Mouse (Mus musculus): ENCODE measurements around the gene Cntrob. TPM values are rescaled to one million over a fixed set of nuclear protein-coding genes. Genes with fewer than 3 reads are reported as not detected.

The Cntrob gene
- total RNA-seq, 2 experiments from 2014 or later = 2.5 to 3.2 TPM

GRCm38 (mm10) chr11:69357690-69358089, 34.1 kb upstream of the Cntrob start:
- intact Hi-C loops (cut with DNase I; ENCODE audit: low total_unique reads) = no loop called here
- DNase-seq = peak; percentile 49

- intact Hi-C loops (cut with DNase I; ENCODE audit: low total_unique reads) = no loop called here
- no peak for DNase-seq
These were observed 33.0 kb upstream of the Cntrob start for GRCm38 (mm10) chr11:69356544-69356943.

DNA sequence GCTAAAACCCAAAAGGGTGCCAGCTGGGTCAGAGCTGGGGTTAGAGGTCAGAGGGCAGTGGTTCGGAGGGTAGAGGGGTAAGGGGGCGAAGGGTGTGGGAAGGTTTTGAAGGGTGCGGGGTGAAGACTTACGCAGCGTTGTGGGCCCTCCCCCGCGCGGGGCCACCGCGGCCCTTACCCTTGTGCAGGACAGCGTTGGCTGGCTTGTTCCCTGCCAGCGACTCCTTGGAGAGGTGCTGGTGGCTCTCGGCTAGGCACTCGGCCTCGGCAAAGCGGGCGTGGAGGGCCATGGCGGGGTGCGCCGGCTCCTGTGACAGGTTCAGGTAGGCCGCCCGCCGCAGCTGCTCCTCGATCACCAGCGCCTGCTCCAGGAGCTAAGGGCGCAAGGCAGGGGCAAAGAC, 22.9 kb upstream of the Cntrob start:
- intact Hi-C loops (cut with DNase I; ENCODE audit: low total_unique reads) = no loop called here
- DNase-seq = no peak

- DNase-seq = peak; percentile 64
- intact Hi-C loops (cut with DNase I; ENCODE audit: low total_unique reads) = no loop called here
These were observed 16.9 kb upstream of the Cntrob start, which contains the start of gene Rnf227 for GRCm38 (mm10) chr11:69340161-69341131. Gene Rnf227 (plus strand): TSS chr11:69340461.

DNA sequence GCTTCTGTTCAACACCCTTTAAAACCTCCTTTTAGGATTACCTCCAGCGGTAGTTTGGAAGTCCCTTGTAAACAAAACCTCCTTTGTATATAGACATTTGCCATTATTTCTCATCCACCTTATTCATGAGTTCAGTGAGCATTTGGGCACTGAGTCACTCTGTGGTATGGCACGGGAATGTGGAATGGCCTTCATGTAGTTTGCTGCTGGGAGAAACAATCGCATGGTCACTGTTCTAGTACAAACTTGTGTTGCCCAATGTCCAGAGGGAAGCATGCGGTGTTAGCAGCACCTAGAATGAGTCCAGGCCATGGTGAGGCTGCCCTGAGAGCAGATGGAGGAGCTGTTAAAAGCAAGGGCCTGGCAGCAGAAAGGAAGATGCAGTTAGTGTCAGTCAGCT, 11.2 kb upstream of the Cntrob start:
- intact Hi-C loops (cut with DNase I; ENCODE audit: low total_unique reads) = loop anchor here (5.0 kb wide), 2 partner anchors 38 to 53 kb away; no protein-coding TSS in a partner anchor
- DNase-seq = no peak

GRCm38 (mm10) chr11:69333922-69334321, 10.3 kb upstream of the Cntrob start:
- no peak for DNase-seq
- intact Hi-C loops (cut with DNase I; ENCODE audit: low total_unique reads) = loop anchor here (5.0 kb wide), 1 partner anchor 53 kb away; no protein-coding TSS in a partner anchor

- DNase-seq = no peak
- intact Hi-C loops (cut with DNase I; ENCODE audit: low total_unique reads) = loop anchor here (5.0 kb wide), 1 partner anchor 55 kb away; no protein-coding TSS in a partner anchor
These were observed 9.2 kb upstream of the Cntrob start for GRCm38 (mm10) chr11:69332713-69333253.

- intact Hi-C loops (cut with DNase I; ENCODE audit: low total_unique reads) = loop anchor here (5.0 kb wide), 1 partner anchor 55 kb away; no protein-coding TSS in a partner anchor
These were observed 8.4 kb upstream of the Cntrob start for GRCm38 (mm10) chr11:69331929-69332405.

GRCm38 (mm10) chr11:69331152-69331551, 7.6 kb upstream of the Cntrob start:
- no peak for DNase-seq
- intact Hi-C loops (cut with DNase I; ENCODE audit: low total_unique reads) = loop anchor here (5.0 kb wide), 1 partner anchor 56 kb away; no protein-coding TSS in a partner anchor

More at GRCm38 (mm10) chr11:69331929-69332405, 8.4 kb upstream of the Cntrob start:
- peak; percentile 78 for DNase-seq

GRCm38 (mm10) chr11:69328517-69328916, 4.9 kb upstream of the Cntrob start:
- intact Hi-C loops (cut with DNase I; ENCODE audit: low total_unique reads) = no loop called here
- DNase-seq = no peak

DNA sequence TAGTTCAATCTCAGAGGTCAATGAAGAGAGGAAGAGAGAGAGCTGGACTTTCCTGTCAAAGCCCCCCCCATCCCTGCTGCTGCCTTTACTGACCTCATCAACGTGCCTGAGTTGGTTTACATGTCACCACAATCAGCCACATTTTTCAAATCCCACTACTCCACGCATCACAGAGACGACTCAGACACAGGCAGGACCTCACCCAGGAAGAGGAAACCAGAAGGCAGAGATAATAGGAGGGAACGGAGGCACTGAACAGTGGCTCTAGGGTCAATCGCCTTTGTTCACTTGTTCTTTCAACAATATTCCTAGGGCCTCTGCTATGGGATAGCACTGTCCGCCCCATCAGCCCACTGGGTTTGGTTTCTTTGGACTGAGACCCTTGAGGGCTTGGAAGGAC, 4.1 kb upstream of the Cntrob start:
- intact Hi-C loops (cut with DNase I; ENCODE audit: low total_unique reads) = no loop called here
- no peak for DNase-seq

GRCm38 (mm10) chr11:69327157-69327442, 3.5 kb upstream of the Cntrob start:
- intact Hi-C loops (cut with DNase I; ENCODE audit: low total_unique reads) = no loop called here
- no peak for DNase-seq

- peak; percentile 34 for DNase-seq
- intact Hi-C loops (cut with DNase I; ENCODE audit: low total_unique reads) = no loop called here
These were observed 3.0 kb upstream of the Cntrob start for GRCm38 (mm10) chr11:69326408-69327156.

DNA sequence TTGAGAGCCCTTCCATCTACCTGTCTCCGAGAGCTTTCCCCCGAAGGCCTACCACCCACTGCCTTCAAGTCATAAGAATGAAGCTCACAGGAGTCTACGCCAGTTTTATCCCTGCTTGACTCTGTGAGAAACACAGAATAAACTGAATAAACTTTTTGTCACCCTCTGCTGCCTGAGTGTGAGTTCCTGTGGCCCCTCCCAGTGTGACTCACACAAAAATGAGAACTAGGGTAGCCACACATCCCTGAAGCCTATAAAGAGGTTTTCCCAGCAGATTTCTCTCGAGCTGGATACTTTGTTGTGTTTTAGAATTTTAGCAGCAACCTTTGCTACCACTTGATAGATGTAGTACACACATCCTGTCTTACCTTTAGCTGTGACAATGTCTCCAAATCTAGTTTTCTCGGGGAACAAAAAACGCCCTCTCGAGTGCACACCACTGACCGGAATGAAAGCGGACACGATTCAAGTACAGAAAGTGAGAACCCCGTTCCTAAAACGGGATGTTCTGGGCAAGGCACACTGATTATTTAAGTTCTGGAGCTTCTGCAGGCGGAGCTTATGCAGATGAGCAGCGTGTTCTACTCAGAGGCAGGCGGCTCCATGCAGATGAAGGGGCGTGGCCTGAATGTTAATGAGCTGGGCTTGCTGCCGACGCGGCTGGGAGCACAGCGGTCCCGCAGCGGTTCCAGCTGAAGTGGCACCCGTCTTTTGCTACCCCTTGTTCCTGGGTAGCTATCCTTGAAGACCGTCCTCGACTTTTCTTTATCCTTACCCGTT, 2.2 kb upstream of the Cntrob start, which contains the start of gene Kcnab3:
Gene Kcnab3, plus strand, starts transcription at position 631 of the 780 bp plus-strand sequence.
- peak; percentile 84 for DNase-seq
- intact Hi-C loops (cut with DNase I; ENCODE audit: low total_unique reads) = no loop called here

DNA sequence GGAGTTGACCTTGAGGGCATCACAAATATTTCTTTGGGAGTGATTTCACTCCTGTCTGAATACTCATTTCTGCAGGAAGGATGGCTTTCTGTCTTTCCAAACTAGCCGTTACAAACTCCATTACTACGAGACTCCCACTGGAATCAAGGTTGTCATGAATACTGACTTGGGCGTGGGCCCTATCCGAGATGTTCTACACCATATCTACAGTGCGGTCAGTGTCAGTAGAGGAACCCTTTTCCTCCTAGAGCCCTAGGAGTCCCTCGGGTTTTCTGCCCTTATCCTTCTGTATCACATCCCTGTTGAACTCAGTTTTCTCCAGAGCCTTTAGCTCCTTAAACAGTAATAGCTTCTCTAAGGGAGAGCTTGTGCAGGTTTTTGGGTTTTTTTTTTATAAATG, 1.2 kb upstream of the Cntrob start:
- no peak for DNase-seq
- intact Hi-C loops (cut with DNase I; ENCODE audit: low total_unique reads) = no loop called here

GRCm38 (mm10) chr11:69322693-69323471, 693 bp downstream of the Cntrob start:
- intact Hi-C loops (cut with DNase I; ENCODE audit: low total_unique reads) = no loop called here
- no peak for DNase-seq

- intact Hi-C loops (cut with DNase I; ENCODE audit: low total_unique reads) = no loop called here
- DNase-seq = no peak
These were observed 1.6 kb downstream of the Cntrob start for GRCm38 (mm10) chr11:69322010-69322409.

DNA sequence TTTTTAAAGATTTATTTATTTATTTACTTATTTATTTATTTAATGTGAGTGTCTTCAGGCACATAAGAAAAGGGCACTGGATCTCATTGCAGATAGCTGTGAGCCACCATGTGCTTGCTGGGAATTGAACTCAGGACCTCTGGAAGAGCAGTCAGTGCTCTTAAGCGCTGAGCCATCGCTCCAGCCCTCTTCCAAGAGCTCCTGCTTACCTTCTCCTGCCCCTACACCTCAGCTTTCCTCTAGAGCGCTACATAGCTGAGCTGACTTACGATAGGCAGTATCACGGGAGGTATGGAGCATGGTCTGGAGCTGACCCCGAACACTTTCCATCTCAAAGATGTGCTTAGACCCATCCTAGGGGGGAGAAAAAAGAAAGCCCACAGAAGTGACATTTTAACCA, 2.0 kb downstream of the Cntrob start:
- no peak for DNase-seq
- intact Hi-C loops (cut with DNase I; ENCODE audit: low total_unique reads) = no loop called here
